Mouse (Mus musculus) lung, embryonic 16.5 days (tissue): ENCODE data around the gene A930017K11Rik. TPM values are rescaled to one million over a fixed set of nuclear protein-coding genes. Genes with fewer than 3 reads are reported as not detected.
A peak's percentile ranks its signal among the peaks of the same experiment; 100 is the strongest.

ENCODE experiments used
- ATAC-seq: fragments of 200-750 bp; cut with Nextera tagmentation; 2 replicates; pipeline ENCODE4 v1.8.0; 2017; ENCODE audit warnings: low read depth, mild to moderate bottlenecking, moderate library complexity
- H3K27ac ChIP-seq: fragments of 300-500 bp; sonication (generic); 2 replicates; pipeline ENCODE4 v1.5.1; 2014; ENCODE audit warnings: mild to moderate bottlenecking, control low read depth, low read length
- H3K27me3 ChIP-seq: fragments of 300-500 bp; sonication (generic); 2 replicates; pipeline ENCODE4 v1.6.1; 2014; ENCODE audit warnings: low read depth, low read length, mixed read lengths; ENCODE audit not compliant: control insufficient read depth, insufficient read depth
- H3K36me3 ChIP-seq: fragments of 300-500 bp; sonication (generic); 2 replicates; pipeline ENCODE4 v1.6.1; 2014; ENCODE audit warnings: low read length; ENCODE audit not compliant: control insufficient read depth, insufficient read depth
- H3K4me1 ChIP-seq: fragments of 300-500 bp; sonication (generic); replicated peaks from 2 replicates; pipeline ENCODE4 v1.6.1; 2014; ENCODE audit warnings: low read length, mixed read lengths; ENCODE audit not compliant: control insufficient read depth, insufficient read depth
- H3K4me2 ChIP-seq: fragments of 300-500 bp; sonication (generic); 2 replicates; pipeline ENCODE4 v1.6.1; 2014; ENCODE audit warnings: low read depth, low read length, control low read depth
- H3K4me3 ChIP-seq: fragments of 300-500 bp; sonication (generic); 2 replicates; pipeline ENCODE4 v1.5.1; 2014; ENCODE audit warnings: mild to moderate bottlenecking, low read length, control low read depth
- H3K9ac ChIP-seq: fragments of 300-500 bp; sonication (generic); 2 replicates; pipeline ENCODE4 v1.6.1; 2014; ENCODE audit warnings: low read length, control low read depth
- H3K9me3 ChIP-seq: fragments of 300-500 bp; sonication (generic); 2 replicates; pipeline ENCODE4 v1.6.1; 2016; ENCODE audit warnings: low read length; ENCODE audit not compliant: control insufficient read depth
- WGBS: fragments of 180-500 bp; shearing (Covaris S2); extraction: QIAGEN DNeasy Blood & Tissue Kit; methylation state at CpG from one replicate; pipeline ENCODE4 v1.1.7; 2014; 5-methylcytosine and 5-hydroxymethylcytosine counted together
- polyA plus RNA-seq: library from polyadenylated mRNA; unstranded; fragments of >200 nt; fragmentation: Nextera tagmentation; extraction: Ambion mirVana; gene quantifications from 2 replicates; pipeline ENCODE4 v1.2.1, GENCODE M21; 2015

Gene A930017K11Rik
- polyA plus RNA-seq, 1 experiment from 2014 or later = 0.16 TPM

DNA sequence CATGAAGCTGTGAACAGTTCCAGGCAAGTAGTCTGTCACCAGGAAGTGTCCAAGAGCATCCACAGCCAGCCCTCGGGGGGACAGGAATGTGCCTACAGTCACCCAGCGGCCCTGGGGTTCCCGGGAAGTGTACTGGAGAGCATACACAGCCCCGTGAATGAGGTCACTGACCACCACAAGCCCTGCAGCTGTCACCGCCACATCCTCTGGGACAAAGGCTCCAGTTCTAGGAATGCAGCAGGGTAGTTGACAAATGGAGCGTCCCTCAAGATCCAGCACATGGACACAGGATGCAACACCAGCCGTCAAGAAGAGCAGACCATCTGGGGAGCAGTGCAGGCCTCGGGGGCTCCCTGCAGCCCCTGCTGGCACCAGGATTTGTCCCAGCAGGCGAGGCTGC, 8.6 kb downstream of the A930017K11Rik start:
- H3K27me3 ChIP-seq = no peaks in the 10 kb centered on the region
- H3K27ac ChIP-seq = no peak overlapping the region
- WGBS = 63% methylated on average over 9 of the region's 9 CpGs
- H3K9ac ChIP-seq = no peak overlapping the region
- peaks cover 1% of the 10 kb centered on the region; the same call in 1 of the 2 replicates for H3K36me3 ChIP-seq
- peaks cover 8% of the 10 kb centered on the region for H3K4me1 ChIP-seq
- ATAC-seq = no peak
- H3K4me3 ChIP-seq = no peak overlapping the region
- H3K9me3 ChIP-seq = no peaks in the 10 kb centered on the region
- no peak overlapping the region for H3K4me2 ChIP-seq

DNA sequence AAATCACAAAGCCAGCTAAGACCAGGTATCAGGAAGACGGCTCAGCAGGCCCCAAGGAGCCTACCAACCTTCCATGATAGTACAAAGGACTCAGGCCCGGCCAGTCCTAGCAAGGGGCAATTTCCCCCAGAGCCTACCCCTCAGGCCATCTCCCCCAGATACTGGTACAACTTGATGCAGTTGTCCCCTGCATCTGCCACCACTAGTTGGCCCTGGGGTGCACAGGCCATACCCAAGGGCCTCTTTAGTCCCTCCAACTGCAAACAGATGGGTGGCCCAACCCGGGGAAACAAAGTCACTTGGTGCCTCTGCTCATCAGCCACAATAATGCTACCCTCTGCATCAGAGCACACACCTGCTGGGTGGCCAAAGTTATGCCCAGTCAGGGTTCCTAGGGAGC, 9.1 kb downstream of the A930017K11Rik start:
- ATAC-seq = no peak
- Histone ChIP-seq H3K4me1 (peaks cover 8% of the 10 kb centered on the region), H3K27me3 (no peaks in the 10 kb centered on the region), H3K9ac (no peak overlapping the region), H3K9me3 (no peaks in the 10 kb centered on the region), H3K27ac (no peak overlapping the region), H3K4me2 (no peak overlapping the region), H3K36me3 (peaks cover 3% of the 10 kb centered on the region; the same call in 1 of the 2 replicates), H3K4me3 (no peak overlapping the region)
- WGBS = 77% methylated on average over 3 of the region's 3 CpGs

DNA sequence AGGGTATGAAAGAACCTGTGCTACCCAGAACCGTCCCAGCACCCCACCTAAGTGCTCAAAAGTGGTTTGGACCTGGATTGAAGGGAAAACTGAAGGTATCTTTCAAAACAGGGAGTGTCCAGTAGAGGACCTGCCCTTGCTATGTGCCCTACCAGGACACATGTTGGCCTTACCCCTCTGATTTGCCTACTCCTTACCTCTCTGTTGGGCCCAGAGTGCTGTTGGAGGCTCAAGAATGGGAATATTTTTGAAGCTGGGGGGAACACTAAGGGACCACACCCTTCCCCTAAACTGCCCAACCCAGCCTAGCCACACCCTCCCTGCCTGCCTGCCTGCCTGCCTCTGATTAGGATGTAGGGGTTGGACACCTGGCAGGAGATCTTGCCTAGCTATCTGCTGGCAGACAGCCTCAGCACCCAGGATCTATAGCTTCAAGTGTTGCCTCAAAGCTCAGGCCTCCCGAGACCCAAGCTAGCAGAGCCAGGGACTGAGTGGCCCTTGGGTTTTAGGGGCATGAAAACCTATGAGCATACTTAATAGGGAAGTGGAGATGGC, 9.7 kb downstream of the A930017K11Rik start:
- H3K27ac ChIP-seq = no peak overlapping the region
- no peak overlapping the region for H3K4me3 ChIP-seq
- 62% methylated on average over 2 of the region's 2 CpGs for WGBS
- H3K9me3 ChIP-seq = no peaks in the 10 kb centered on the region
- no peak overlapping the region for H3K4me2 ChIP-seq
- no peaks in the 10 kb centered on the region for H3K27me3 ChIP-seq
- no peak for ATAC-seq
- peaks cover 8% of the 10 kb centered on the region for H3K4me1 ChIP-seq
- peak overlapping the region; percentile 98; the same call in 1 of the 2 replicates for H3K9ac ChIP-seq
- peaks cover 3% of the 10 kb centered on the region; the same call in 1 of the 2 replicates for H3K36me3 ChIP-seq

DNA sequence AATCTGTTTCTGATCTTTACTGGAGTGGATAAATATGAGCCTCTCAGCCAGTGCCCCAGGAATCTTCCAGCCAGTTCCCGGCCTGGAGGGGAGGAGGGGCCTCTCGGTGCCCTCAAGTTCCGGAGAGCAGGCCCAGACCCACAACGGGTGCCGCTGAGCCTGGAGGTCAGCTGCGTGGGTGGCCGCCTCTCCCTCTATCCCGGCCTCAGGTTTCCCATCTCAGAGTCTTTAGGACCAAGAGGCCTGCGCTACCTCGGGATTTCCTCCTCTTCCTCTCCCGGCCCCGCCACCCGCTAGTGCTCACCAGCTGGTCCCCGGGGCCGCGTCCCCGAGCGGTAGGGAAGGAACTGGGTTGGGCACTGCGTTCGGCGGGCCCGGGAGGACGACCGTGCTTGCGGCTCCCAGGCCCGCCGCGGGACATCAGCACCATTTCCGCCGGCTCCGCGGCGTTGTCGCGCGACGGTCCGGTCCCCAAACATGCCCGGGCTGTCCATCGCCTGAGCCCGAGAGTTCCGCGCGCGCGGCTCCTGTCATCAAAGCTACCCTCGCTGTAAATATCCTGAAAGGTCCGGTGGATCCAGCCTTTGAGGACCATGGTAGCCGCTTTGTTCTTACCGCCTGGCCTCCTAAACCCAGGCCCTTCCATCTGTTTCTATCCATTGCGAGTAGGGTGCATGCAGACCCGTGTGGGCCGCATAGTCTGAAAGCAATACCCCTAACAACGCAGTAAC, 10.7 kb downstream of the A930017K11Rik start:
- Histone ChIP-seq H3K9me3 (no peaks in the 10 kb centered on the region), H3K27ac (peak overlapping the region; percentile 89), H3K9ac (peak overlapping the region; percentile 98), H3K4me1 (peaks cover 8% of the 10 kb centered on the region), H3K4me2 (peak overlapping the region; percentile 59), H3K4me3 (peak overlapping the region; percentile 94), H3K36me3 (peaks cover 6% of the 10 kb centered on the region), H3K27me3 (no peaks in the 10 kb centered on the region)
- ATAC-seq = peak; percentile 87
- 3% methylated on average over 48 of the region's 54 CpGs for WGBS

DNA sequence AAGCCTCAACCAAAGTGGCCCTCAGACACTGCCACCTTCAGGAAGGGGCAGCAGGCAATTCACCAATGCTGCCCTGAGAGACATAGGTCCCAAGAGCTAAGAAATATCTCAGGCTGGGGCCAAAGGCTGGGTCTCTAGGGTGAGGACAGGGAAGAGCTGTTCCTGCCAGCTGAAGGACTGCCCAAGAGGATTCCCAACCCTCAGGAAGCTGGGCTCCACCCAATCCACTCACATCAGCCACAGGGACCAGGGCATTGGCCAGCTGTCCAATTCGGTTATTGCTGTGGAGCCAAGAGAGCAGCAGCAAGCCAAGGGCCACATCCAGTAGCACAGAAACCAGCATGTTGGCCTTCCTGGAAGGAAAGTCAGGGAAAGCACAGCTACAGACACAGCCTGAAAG, 17.8 kb downstream of the A930017K11Rik start:
- H3K27ac ChIP-seq = no peak overlapping the region

DNA sequence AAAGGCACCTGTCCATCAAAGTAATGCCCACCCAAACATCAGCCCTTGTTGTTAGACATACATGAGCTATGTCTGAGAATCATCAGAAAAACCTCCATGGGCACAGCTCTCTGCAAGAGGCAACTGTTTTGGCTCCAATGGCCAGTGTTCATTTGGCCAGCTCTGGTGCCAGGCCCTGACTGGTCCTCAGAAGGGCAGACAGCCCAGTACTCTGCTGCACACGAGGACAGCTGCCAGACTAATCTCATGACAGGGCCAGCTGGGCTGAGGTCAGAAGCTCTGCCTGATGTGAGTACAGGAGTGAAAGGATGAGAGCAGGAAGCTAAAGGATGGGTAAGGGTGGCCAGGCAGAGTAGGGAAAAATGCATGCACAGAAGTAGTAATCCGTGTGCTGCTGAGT, 27.0 kb downstream of the A930017K11Rik start:
- Histone ChIP-seq H3K27ac (no peak overlapping the region), H3K27me3 (no peaks in the 10 kb centered on the region), H3K9ac (no peak overlapping the region), H3K9me3 (no peaks in the 10 kb centered on the region), H3K4me1 (peaks cover 4% of the 10 kb centered on the region; the same call in 1 of the 2 replicates), H3K4me3 (no peak overlapping the region), H3K36me3 (peaks cover 22% of the 10 kb centered on the region), H3K4me2 (no peak overlapping the region)
- no peak for ATAC-seq
- 72% methylated on average over 2 of the region's 2 CpGs for WGBS

More for the DNA sequence above, 17.8 kb downstream of the A930017K11Rik start:
- Histone ChIP-seq H3K4me2 (no peak overlapping the region), H3K4me1 (no peaks in the 10 kb centered on the region), H3K4me3 (no peak overlapping the region), H3K36me3 (peaks cover 32% of the 10 kb centered on the region), H3K9me3 (no peaks in the 10 kb centered on the region), H3K9ac (no peak overlapping the region), H3K27me3 (no peaks in the 10 kb centered on the region)
- WGBS = 90% methylated on average over 1 of the region's 1 CpGs
- no peak for ATAC-seq

DNA sequence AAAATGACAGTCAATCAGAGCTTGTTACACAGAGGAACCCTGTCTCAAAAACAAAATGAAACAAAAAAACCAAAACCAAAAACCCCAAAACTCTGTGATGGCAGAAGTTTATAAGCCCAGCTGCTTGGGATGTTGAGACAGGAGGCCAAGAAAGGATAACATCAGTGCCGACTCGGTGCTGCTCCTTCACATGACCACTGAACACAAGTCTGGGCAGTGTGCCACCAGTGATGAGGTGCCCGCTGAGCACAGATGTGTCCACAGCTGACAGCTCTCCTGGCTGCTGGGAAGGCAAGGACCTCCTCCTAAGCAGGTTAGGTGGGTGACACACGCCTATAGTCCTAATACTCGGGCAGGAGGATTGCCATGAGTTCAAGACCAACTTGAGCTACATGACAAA, 30.2 kb downstream of the A930017K11Rik start:
- Histone ChIP-seq H3K9me3 (no peaks in the 10 kb centered on the region), H3K27me3 (no peaks in the 10 kb centered on the region), H3K4me1 (peaks cover 16% of the 10 kb centered on the region), H3K27ac (no peak overlapping the region), H3K36me3 (peaks cover 10% of the 10 kb centered on the region), H3K4me3 (no peak overlapping the region), H3K9ac (no peak overlapping the region), H3K4me2 (no peak overlapping the region)
- no peak for ATAC-seq
- WGBS = 52% methylated on average over 5 of the region's 5 CpGs

DNA sequence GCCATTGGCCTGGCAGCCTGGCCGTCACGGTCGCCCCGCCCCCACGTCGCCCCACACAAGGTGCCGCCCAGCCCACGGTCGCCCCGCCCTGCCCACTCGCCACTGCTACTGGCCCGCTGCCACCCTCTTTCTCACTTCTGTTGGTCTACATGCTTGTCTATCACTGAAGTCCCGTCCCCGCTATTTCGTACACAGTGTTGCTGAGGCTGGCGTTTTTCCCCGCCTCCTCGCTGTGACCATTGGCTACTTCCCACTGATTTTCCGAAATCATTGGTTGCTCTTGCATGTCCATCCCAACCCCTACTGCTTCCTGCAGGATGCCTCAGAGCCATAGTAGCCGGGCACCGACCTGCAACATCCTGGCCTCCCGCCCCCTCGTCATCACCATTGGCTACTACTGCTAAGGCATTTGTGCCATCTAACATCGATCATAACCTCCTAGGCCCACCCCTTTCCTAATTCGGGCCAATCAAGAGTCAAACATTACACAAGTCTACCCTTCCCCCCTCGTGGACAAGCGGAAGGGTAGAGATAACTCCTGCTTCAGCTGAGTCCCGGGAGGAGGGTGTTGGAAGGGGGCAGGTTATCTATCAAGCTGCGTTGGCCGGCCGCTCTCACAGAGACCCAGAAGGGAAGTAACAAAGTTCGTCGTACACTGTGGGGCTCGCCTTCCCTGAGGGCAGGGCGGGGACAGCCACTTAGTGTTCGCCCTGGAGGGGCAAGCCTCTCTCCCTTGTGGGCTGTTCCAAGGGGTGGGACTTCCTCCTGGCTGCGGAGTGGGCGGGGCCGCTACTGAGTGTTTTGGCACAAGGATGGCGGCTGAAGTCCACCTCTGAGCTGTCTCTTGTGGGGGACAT, 32.4 kb downstream of the A930017K11Rik start:
- ATAC-seq = peak; percentile 97
- Histone ChIP-seq H3K9me3 (no peaks in the 10 kb centered on the region), H3K36me3 (peaks cover 6% of the 10 kb centered on the region; the same call in 1 of the 2 replicates), H3K4me3 (peak overlapping the region; percentile 98), H3K9ac (peak overlapping the region; percentile 85), H3K4me1 (peaks cover 16% of the 10 kb centered on the region), H3K4me2 (peak overlapping the region; percentile 82), H3K27ac (peak overlapping the region; percentile 95), H3K27me3 (no peaks in the 10 kb centered on the region)
- under 1% methylated on average over 38 of the region's 40 CpGs for WGBS
